Mouse (Mus musculus): ENCODE measurements around the gene Slc35e4. TPM values are rescaled to one million over a fixed set of nuclear protein-coding genes. Genes with fewer than 3 reads are reported as not detected.

Slc35e4 gene
- polyA plus RNA-seq, 1 experiment from 2014 or later = 4.4 TPM

Other genes with a start within 250 kb of the Slc35e4 start
- 0.11 and 0.29 TPM in 2 replicates for gene Osbp2, start 50.8 kb downstream of the Slc35e4 start, polyA plus RNA-seq (2016; fragmentation: Nextera tagmentation; extraction: Ambion mirVana)
- 0.31 and 0.33 TPM in 2 replicates for gene 4921536K21Rik, start 19.6 kb downstream of the Slc35e4 start, polyA plus RNA-seq (2016; fragmentation: Nextera tagmentation; extraction: Ambion mirVana)
- gene Dusp18, start 19.4 kb downstream of the Slc35e4 start, polyA plus RNA-seq (2016; fragmentation: Nextera tagmentation; extraction: Ambion mirVana) = 13.6 and 16.1 TPM in 2 replicates
- gene Tcn2, start 17.5 kb upstream of the Slc35e4 start, polyA plus RNA-seq (2016; fragmentation: Nextera tagmentation; extraction: Ambion mirVana) = 50.3 and 56.3 TPM in 2 replicates
- 65.9 and 80.1 TPM in 2 replicates for gene Pes1, start 49.3 kb upstream of the Slc35e4 start, polyA plus RNA-seq (2016; fragmentation: Nextera tagmentation; extraction: Ambion mirVana)
- 0.15 TPM in 1 of 2 replicates, not detected in the other for gene 4930556J24Rik, start 62.1 kb upstream of the Slc35e4 start, polyA plus RNA-seq (2016; fragmentation: Nextera tagmentation; extraction: Ambion mirVana)
- gene Gal3st1, start 69.0 kb upstream of the Slc35e4 start, polyA plus RNA-seq (2016; fragmentation: Nextera tagmentation; extraction: Ambion mirVana) = 0.32 and 0.73 TPM in 2 replicates
- 0.07 and 0.50 TPM in 2 replicates for gene Sec14l4, start 116.8 kb upstream of the Slc35e4 start, polyA plus RNA-seq (2016; fragmentation: Nextera tagmentation; extraction: Ambion mirVana)
- gene Sec14l3, start 150.2 kb upstream of the Slc35e4 start, polyA plus RNA-seq (2016; fragmentation: Nextera tagmentation; extraction: Ambion mirVana) = not detected in 2 replicates
- gene Mtfp1, start 180.8 kb upstream of the Slc35e4 start, polyA plus RNA-seq (2016; fragmentation: Nextera tagmentation; extraction: Ambion mirVana) = 25.7 and 26.0 TPM in 2 replicates
- gene Sec14l2, start 208.8 kb upstream of the Slc35e4 start, polyA plus RNA-seq (2016; fragmentation: Nextera tagmentation; extraction: Ambion mirVana) = 0.94 and 2.1 TPM in 2 replicates
- gene Rnf215, start 220.5 kb upstream of the Slc35e4 start, polyA plus RNA-seq (2016; fragmentation: Nextera tagmentation; extraction: Ambion mirVana) = 16.4 and 17.1 TPM in 2 replicates
- 3.8 and 4.2 TPM in 2 replicates for gene Ccdc157, start 245.6 kb upstream of the Slc35e4 start, polyA plus RNA-seq (2016; fragmentation: Nextera tagmentation; extraction: Ambion mirVana)
- gene Sf3a1, start 245.7 kb upstream of the Slc35e4 start, polyA plus RNA-seq (2016; fragmentation: Nextera tagmentation; extraction: Ambion mirVana) = 52.7 and 68.6 TPM in 2 replicates